Mouse (Mus musculus) spleen, adult 2 months (tissue): ENCODE results near the gene Tsc22d1. TPM values are rescaled to one million over a fixed set of nuclear protein-coding genes. Genes with fewer than 3 reads are reported as not detected.

ENCODE experiments used
- DNase-seq, 2 experiments: peaks; one replicate each; pipeline versions ENCODE4 v3.0.0 to v3.0.0-alpha.2; 2012 to 2021; ENCODE audit warnings: low spot score in 2 of 2, low read depth in 1 of 2
- H3K27ac ChIP-seq: fragments of 200-500 bp; 2 replicates; pipeline ENCODE4 v1.5.1; 2012; ENCODE audit warnings: low read length, inconsistent platforms; ENCODE audit not compliant: insufficient read depth
- H3K27me3 ChIP-seq: fragments of 200-500 bp; 2 replicates; pipeline ENCODE4 v1.6.1; 2012; ENCODE audit warnings: mild to moderate bottlenecking, moderate library complexity, low read length, inconsistent platforms; ENCODE audit not compliant: control insufficient read depth, insufficient read depth
- H3K36me3 ChIP-seq: fragments of 200-500 bp; 2 replicates; pipeline ENCODE4 v1.6.1; 2012; ENCODE audit warnings: mild to moderate bottlenecking, low read length, inconsistent platforms; ENCODE audit not compliant: control insufficient read depth, insufficient read depth
- H3K4me1 ChIP-seq: fragments of 200-500 bp; 2 replicates; pipeline ENCODE4 v1.6.1; 2011; ENCODE audit warnings: inconsistent platforms; ENCODE audit not compliant: control insufficient read depth, insufficient read depth, insufficient read length
- H3K4me3 ChIP-seq: fragments of 200-500 bp; 2 replicates; pipeline ENCODE4 v1.5.1; 2011; ENCODE audit warnings: mild to moderate bottlenecking, inconsistent platforms; ENCODE audit not compliant: insufficient read depth, insufficient read length; ENCODE audit errors: extremely low read depth
- CTCF ChIP-seq: fragments of 200-500 bp; IDR thresholded peaks from 2 replicates; pipeline ENCODE4 v1.5.1; 2011; ENCODE audit warnings: mild to moderate bottlenecking, inconsistent platforms; ENCODE audit not compliant: insufficient read depth, insufficient read length, insufficient replicate concordance; ENCODE audit errors: extremely low read depth
- POLR2A ChIP-seq: fragments of 200-500 bp; IDR thresholded peaks from 2 replicates; pipeline ENCODE4 v1.6.1; 2011; ENCODE audit warnings: low read depth, low read length, inconsistent platforms
- WGBS: fragments of 180-500 bp; shearing (Covaris S2); methylation state at CpG from one replicate; pipeline ENCODE4 v1.1.7; 2018; 5-methylcytosine and 5-hydroxymethylcytosine counted together
- polyA plus RNA-seq: library from polyadenylated mRNA; depleted of rRNA; stranded (reverse); fragments of >200 nt; gene quantifications from 2 replicates; pipeline ENCODE4 v1.2.3, GENCODE M21; 2012

Gene Tsc22d1
- polyA plus RNA-seq, 1 experiment: 82.9 TPM

DNA sequence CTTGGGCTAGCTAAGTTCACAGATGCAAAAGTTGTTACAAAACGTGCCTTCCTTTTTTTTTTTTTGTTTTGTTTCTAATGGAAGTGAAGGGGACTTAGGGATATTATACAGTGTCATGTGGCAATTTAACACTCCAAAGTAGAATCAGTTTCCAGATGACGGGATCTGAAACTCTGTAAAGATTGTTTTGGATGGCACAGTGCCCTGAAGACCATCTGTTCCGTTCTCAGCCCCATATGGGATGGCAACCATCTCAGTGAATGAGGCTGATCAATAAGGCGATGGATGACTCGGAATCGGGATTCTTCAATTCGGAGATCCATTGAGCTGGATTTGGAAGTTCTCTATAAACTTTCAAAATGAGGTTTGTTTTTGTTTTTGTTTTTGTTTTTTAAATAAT lies 17.6 kb downstream of the Tsc22d1 start:
- no peaks in the 10 kb centered on the region for H3K27me3 ChIP-seq
- DNase-seq: no peak
- TF ChIP-seq POLR2A: no peak
- TF ChIP-seq CTCF: no peak
- H3K4me3 ChIP-seq: no peak overlapping the region
- H3K27ac ChIP-seq: no peak overlapping the region
- H3K36me3 ChIP-seq: no peaks in the 10 kb centered on the region
- 89% methylated on average over 7 of the region's 7 CpGs for WGBS
- no peaks in the 10 kb centered on the region for H3K4me1 ChIP-seq

DNA sequence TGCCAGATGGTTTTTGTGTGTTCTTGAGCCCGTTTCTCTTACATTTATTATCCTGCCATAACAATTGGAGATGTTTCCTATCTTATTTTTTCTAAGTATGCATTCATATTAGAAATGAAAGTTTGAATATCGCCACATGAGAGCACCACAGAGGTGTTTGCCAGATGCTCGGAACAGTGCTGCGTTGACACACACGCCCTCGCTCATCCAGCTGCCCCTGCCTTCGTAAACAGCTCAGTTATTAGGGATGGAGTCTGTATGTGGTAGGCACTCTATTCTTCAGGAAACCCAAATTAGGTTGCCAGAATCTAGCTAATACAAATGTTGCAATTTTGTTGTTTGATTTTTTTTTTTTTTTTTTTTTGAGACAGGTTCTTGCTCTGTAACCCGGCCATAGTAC lies 18.1 kb downstream of the Tsc22d1 start:
- Histone ChIP-seq H3K27me3 (no peaks in the 10 kb centered on the region), H3K4me3 (no peak overlapping the region), H3K27ac (no peak overlapping the region), H3K36me3 (no peaks in the 10 kb centered on the region), H3K4me1 (no peaks in the 10 kb centered on the region)
- no peak for DNase-seq
- WGBS: 92% methylated on average over 8 of the region's 8 CpGs
- no peak for TF ChIP-seq CTCF
- no peak for TF ChIP-seq POLR2A

DNA sequence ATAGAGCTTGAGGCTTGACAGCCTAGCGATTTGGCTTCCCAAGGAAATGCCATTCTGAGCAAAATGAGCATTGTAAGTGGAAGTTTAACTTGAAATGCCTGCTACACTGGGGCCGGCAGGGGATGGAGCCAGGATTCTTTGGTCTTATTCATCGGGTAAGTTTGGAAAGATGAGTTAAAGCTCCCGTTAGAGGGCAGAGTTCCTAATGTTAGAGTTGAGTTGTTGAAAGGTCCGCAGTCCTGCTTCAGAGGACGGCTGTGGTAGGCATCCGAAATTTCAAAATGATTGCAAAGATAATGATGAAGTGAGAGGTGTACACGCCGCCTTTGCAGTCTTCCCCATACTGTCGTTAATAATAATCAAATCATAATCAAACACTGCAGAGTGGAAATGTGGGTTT lies 27.4 kb downstream of the Tsc22d1 start:
- DNase-seq: no peak
- WGBS: 86% methylated on average over 10 of the region's 10 CpGs
- no peak overlapping the region for H3K4me3 ChIP-seq
- H3K36me3 ChIP-seq: no peaks in the 10 kb centered on the region
- H3K27me3 ChIP-seq: no peaks in the 10 kb centered on the region
- no peak overlapping the region for H3K27ac ChIP-seq
- no peaks in the 10 kb centered on the region for H3K4me1 ChIP-seq
- TF ChIP-seq CTCF: no peak

DNA sequence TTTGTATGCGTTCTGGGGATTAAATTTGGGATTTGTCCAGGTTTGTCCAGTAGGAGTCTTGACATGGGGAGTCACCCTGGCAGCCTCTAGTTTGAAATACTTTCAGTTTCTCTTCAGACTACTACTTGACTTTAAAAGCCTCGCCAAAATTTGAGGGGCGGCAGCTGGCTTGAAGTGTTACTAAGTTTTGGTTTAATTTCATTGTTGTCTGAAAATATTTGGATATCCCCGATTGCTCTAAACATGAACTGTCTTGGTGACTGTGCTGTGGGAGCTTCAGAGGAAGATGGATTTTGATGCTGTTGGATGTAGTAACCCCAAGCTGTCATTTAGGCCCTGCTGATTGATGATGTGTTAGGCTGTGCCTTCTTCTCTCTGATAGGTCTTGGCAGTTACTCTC lies 34.2 kb downstream of the Tsc22d1 start:
- no peak for DNase-seq
- TF ChIP-seq CTCF: no peak
- no peak for TF ChIP-seq POLR2A
- H3K36me3 ChIP-seq: no peaks in the 10 kb centered on the region
- H3K27ac ChIP-seq: no peak overlapping the region
- no peaks in the 10 kb centered on the region; the same call in 1 of the 2 replicates for H3K4me1 ChIP-seq
- 85% methylated on average over 4 of the region's 4 CpGs for WGBS
- H3K27me3 ChIP-seq: no peaks in the 10 kb centered on the region
- H3K4me3 ChIP-seq: no peak overlapping the region

DNA sequence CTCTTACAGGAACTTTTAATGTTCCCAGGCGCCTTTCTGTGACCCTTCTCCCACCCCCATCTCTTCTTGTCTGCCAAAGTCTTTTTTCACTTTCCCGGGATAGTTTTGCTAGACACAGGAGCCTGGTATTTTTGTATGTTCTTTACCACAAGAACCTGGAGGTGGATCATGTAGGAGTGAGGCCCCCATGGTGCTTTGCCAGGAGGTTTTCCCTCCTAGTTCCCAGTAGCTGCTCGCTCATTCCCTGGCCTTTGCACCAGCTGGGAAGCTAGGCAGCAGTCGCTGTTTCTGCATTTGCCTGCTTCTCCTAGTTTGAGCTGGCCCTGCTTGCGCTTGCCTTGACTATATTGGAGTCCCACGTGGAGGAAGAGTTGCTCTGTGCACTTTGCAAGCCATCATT lies 36.2 kb downstream of the Tsc22d1 start:
- no peak overlapping the region for H3K4me3 ChIP-seq

DNA sequence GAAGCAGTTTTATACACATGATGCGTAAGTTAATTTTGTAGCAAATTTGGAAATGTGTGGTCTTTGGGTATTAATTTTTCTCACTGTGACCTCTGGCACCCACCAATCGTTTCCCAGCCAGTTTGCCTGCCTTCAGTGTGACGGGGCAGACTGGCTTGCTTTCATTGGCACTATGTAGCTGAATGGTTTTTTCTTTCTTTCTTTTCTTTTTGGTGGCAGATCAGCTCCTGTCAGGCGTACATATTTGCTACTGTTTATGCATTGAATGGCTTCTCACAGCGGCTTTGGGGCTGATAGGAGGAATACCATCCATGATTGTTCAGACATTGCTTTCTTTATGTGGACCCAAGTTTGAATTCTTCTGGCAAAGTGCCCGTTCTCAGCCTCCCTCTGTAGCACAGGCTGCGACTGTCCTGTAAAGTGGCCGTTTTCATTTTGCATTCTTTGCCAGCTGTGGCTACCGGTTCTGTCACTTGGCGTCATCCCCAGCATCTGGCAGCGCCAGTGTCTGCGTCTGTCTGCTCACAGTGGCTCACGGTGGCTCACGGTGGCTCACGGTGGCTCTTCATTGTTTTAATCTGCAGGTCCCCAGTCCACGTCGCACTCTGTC lies 38.1 kb downstream of the Tsc22d1 start:
- Histone ChIP-seq H3K27ac (no peak overlapping the region), H3K4me1 (no peaks in the 10 kb centered on the region; the same call in 1 of the 2 replicates), H3K27me3 (no peaks in the 10 kb centered on the region), H3K36me3 (no peaks in the 10 kb centered on the region), H3K4me3 (no peak overlapping the region)
- 83% methylated on average over 17 of the region's 17 CpGs for WGBS
- TF ChIP-seq CTCF: no peak
- DNase-seq: no peak

More for the DNA sequence above, 36.2 kb downstream of the Tsc22d1 start:
- Histone ChIP-seq H3K36me3 (no peaks in the 10 kb centered on the region), H3K4me1 (no peaks in the 10 kb centered on the region; the same call in 1 of the 2 replicates), H3K27me3 (no peaks in the 10 kb centered on the region), H3K27ac (no peak overlapping the region)
- DNase-seq: no peak
- WGBS: 87% methylated on average over 6 of the region's 6 CpGs
- TF ChIP-seq POLR2A (no peak), CTCF (no peak)

DNA sequence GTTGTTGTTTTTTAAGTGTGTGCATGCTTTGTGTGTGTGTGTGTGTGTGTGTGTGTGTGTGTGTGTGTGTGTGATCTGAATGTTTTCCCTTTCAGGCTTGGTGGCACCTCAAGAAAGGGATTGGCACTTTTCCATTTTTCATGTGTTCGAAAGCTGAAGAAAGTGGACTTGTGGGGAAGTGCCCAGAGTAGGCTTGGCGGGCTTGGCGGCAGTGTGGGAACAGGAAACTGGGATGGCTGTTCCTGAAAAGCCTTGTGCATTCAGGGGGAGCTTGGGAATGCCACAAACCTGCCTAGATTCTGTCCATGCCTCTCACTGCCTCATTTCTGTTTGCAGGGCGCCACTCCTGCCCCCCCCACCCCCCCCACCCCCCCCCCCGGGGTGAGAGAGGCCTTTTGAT lies 39.9 kb downstream of the Tsc22d1 start:
- TF ChIP-seq CTCF (no peak), POLR2A (no peak)
- Histone ChIP-seq H3K27ac (no peak overlapping the region), H3K36me3 (no peaks in the 10 kb centered on the region), H3K27me3 (no peaks in the 10 kb centered on the region), H3K4me1 (no peaks in the 10 kb centered on the region; the same call in 1 of the 2 replicates), H3K4me3 (no peak overlapping the region)
- DNase-seq: no peak
- 66% methylated on average over 5 of the region's 5 CpGs for WGBS
